10 mouse cellular contexts compared by ENCODE assay signal in genomic region chr10:75635693-75636055, GRCm38 (mm10). TPM values are rescaled to one million over a fixed set of nuclear protein-coding genes. Genes with fewer than 3 reads are reported as not detected.
DNase-seq lines count a peak whose midpoint lies in the region; ATAC-seq lines count a peak whose summit lies in the region.
"Had no signal": no experiment of that assay in that cellular context is flagged by ENCODE, and none has a peak within 500 bp of the region (broad histone marks: within the 10 kb centered on the region; RNA-seq: fewer than 3 reads in every experiment).

No protein-coding gene starts in this region.

- WGBS in hindbrain, embryonic 10.5 days, result 3% methylated on average over 9 of the region's 9 CpGs
- 4% methylated on average over 9 of the region's 9 CpGs for WGBS in hindbrain, embryonic 13.5 days
- WGBS in forebrain, embryonic 16.5 days, result 4% methylated on average over 9 of the region's 9 CpGs

- no peak overlapping the region for H3K27ac ChIP-seq in hindbrain, embryonic 10.5 days
- H3K27ac ChIP-seq in hindbrain, embryonic 13.5 days, result no peak overlapping the region
- no peak overlapping the region for H3K27ac ChIP-seq in forebrain, embryonic 16.5 days (ENCODE audit: low read length)
- H3K27ac ChIP-seq: neural tube, embryonic 12.5 days had no signal

- H3K4me3 ChIP-seq in hindbrain, embryonic 10.5 days, result no peak overlapping the region
- H3K4me3 ChIP-seq in hindbrain, embryonic 13.5 days, result no peak overlapping the region
- no peak overlapping the region for H3K4me3 ChIP-seq in forebrain, embryonic 16.5 days (replicated peaks; ENCODE audit: low read length)
- H3K4me3 ChIP-seq: neural tube, embryonic 12.5 days had no signal

- H3K36me3 ChIP-seq in hindbrain, embryonic 10.5 days, result no peaks in the 10 kb centered on the region
- no peaks in the 10 kb centered on the region for H3K36me3 ChIP-seq in hindbrain, embryonic 13.5 days
- H3K36me3 ChIP-seq in forebrain, embryonic 16.5 days (ENCODE audit: control insufficient read depth, insufficient read depth), result no peaks in the 10 kb centered on the region
- H3K36me3 ChIP-seq: neural tube, embryonic 12.5 days had no signal

- H3K9me3 ChIP-seq in hindbrain, embryonic 10.5 days, result no peaks in the 10 kb centered on the region
- no peaks in the 10 kb centered on the region for H3K9me3 ChIP-seq in hindbrain, embryonic 13.5 days
- no peaks in the 10 kb centered on the region for H3K9me3 ChIP-seq in forebrain, embryonic 16.5 days (ENCODE audit: control insufficient read depth, low read length)
- H3K9me3 ChIP-seq: neural tube, embryonic 12.5 days had no signal

- H3K9ac ChIP-seq in hindbrain, embryonic 13.5 days, result no peak overlapping the region
- no peak overlapping the region for H3K9ac ChIP-seq in forebrain, embryonic 16.5 days (replicated peaks; ENCODE audit: low read depth, low read length)
- H3K9ac ChIP-seq: neural tube, embryonic 12.5 days had no signal

- no peak for ATAC-seq in hindbrain, embryonic 13.5 days (ENCODE audit: low FRiP score)
- ATAC-seq in forebrain, embryonic 16.5 days, result peak; percentile 26; the same call in 1 of the 2 replicates
- ATAC-seq in hematopoietic stem cell, adult 5-6 weeks (replicated peaks in 1 of 2; ENCODE audit: insufficient read depth in 1 of 2, low FRiP score in 2 of 2, low TSS enrichment in 1 of 2, low read depth in 1 of 2, poor library complexity in 2 of 2, severe bottlenecking in 2 of 2), result peak; percentile 74 to 84; a peak in 3 of 4 replicates
- ATAC-seq in megakaryocyte, adult 5-6 weeks (ENCODE audit: poor library complexity, severe bottlenecking), result peak; percentile 87
- ATAC-seq: Patski had no signal

- no peak overlapping the region for H3K4me2 ChIP-seq in hindbrain, embryonic 13.5 days
- H3K4me2 ChIP-seq in forebrain, embryonic 16.5 days (ENCODE audit: low read length), result no peak overlapping the region
- H3K4me2 ChIP-seq: neural tube, embryonic 12.5 days had no signal

- no peaks in the 10 kb centered on the region for H3K27me3 ChIP-seq in hindbrain, embryonic 10.5 days (ENCODE audit: insufficient read depth, poor library complexity, severe bottlenecking)
- H3K27me3 ChIP-seq in hindbrain, embryonic 13.5 days, result no peaks in the 10 kb centered on the region
- no peaks in the 10 kb centered on the region for H3K27me3 ChIP-seq in forebrain, embryonic 16.5 days (replicated peaks; ENCODE audit: control insufficient read depth, insufficient read depth, low read length)
- H3K27me3 ChIP-seq: neural tube, embryonic 12.5 days; Patski had no signal

- H3K4me1 ChIP-seq in hindbrain, embryonic 10.5 days (replicated peaks), result peaks cover 15% of the 10 kb centered on the region; the same call in 1 of the 2 replicates
- peaks cover 9% of the 10 kb centered on the region for H3K4me1 ChIP-seq in hindbrain, embryonic 13.5 days (replicated peaks)
- H3K4me1 ChIP-seq in forebrain, embryonic 16.5 days (replicated peaks; ENCODE audit: control insufficient read depth, insufficient read depth, low read length), result no peaks in the 10 kb centered on the region
- H3K4me1 ChIP-seq: neural tube, embryonic 12.5 days had no signal

- DNase-seq in hindbrain, embryonic 10.5 days (ENCODE audit: low spot score), result peak; percentile 85
- peak; percentile 85 for DNase-seq in cerebellum, adult 11-12 months
- DNase-seq in layer of hippocampus, postnatal 36 days, result peak; percentile 78 to 82
- peak; percentile 61 to 87 for DNase-seq in spleen, adult 18-20 months

RNA-seq across cellular contexts. Expression of gene Susd2, which starts 8.1 kb away (rescaled TPM):
- polyA plus RNA-seq in hindbrain, embryonic 10.5 days (2016; fragmentation: Nextera tagmentation; extraction: Ambion mirVana), result 2.0 and 3.0 TPM in 2 replicates
- 3.8 and 4.0 TPM in 2 replicates for polyA plus RNA-seq in hindbrain, embryonic 13.5 days (2015; fragmentation: Nextera tagmentation; extraction: Ambion mirVana)
- 1.2 and 1.3 TPM in 2 replicates for polyA plus RNA-seq in forebrain, embryonic 16.5 days (2015; fragmentation: Nextera tagmentation; extraction: Ambion mirVana)
- 0.20 TPM in 1 of 2 replicates, not detected in the other for total RNA-seq in hematopoietic stem cell, adult 5-6 weeks (2017)
- total RNA-seq in layer of hippocampus, postnatal 36 days (2021), result 1 to 10 TPM; 1.5 to 1.9 TPM
- 0.16 and 0.48 TPM in 2 replicates for total RNA-seq in megakaryocyte, adult 5-6 weeks (2015)
- total RNA-seq in megakaryocyte, adult 5-6 weeks (2017), result 0.33 and 0.49 TPM in 2 replicates

RNA-seq across cellular contexts. Expression of gene Ggt5, which starts 46.5 kb away (rescaled TPM):
- polyA plus RNA-seq in hindbrain, embryonic 10.5 days (2016; fragmentation: Nextera tagmentation; extraction: Ambion mirVana), result 0.30 and 0.82 TPM in 2 replicates
- 1.9 TPM in 2 replicates for polyA plus RNA-seq in hindbrain, embryonic 13.5 days (2015; fragmentation: Nextera tagmentation; extraction: Ambion mirVana)
- polyA plus RNA-seq in forebrain, embryonic 16.5 days (2015; fragmentation: Nextera tagmentation; extraction: Ambion mirVana), result 2.0 and 3.7 TPM in 2 replicates
- total RNA-seq in hematopoietic stem cell, adult 5-6 weeks (2017), result 22.8 and 27.9 TPM in 2 replicates
- 1 to 10 TPM; 2.2 to 3.2 TPM for total RNA-seq in layer of hippocampus, postnatal 36 days (2021)
- 2.0 and 2.8 TPM in 2 replicates for total RNA-seq in megakaryocyte, adult 5-6 weeks (2015)
- total RNA-seq in megakaryocyte, adult 5-6 weeks (2017), result 2.7 and 16.8 TPM in 2 replicates
- polyA plus RNA-seq: Patski had no signal
